Mouse (Mus musculus) hindbrain, embryonic 16.5 days (tissue): ENCODE results near the gene Ggps1. TPM values are rescaled to one million over a fixed set of nuclear protein-coding genes. Genes with fewer than 3 reads are reported as not detected.

Experiments
- ATAC-seq: fragments of 200-750 bp; cut with Nextera tagmentation; 2 replicates; pipeline ENCODE4 v1.8.0; 2017; ENCODE audit warnings: moderate TSS enrichment, moderate library complexity
- H3K27ac ChIP-seq: fragments of 300-500 bp; sonication (generic); 2 replicates; pipeline ENCODE4 v1.5.1; 2014; ENCODE audit warnings: low read depth, mild to moderate bottlenecking, control low read depth, low read length, moderate library complexity
- H3K27me3 ChIP-seq: fragments of 300-500 bp; sonication (generic); replicated peaks from 2 replicates; pipeline ENCODE4 v1.6.1; 2014; ENCODE audit warnings: low read length; ENCODE audit not compliant: control insufficient read depth, insufficient read depth
- H3K36me3 ChIP-seq: fragments of 300-500 bp; sonication (generic); 2 replicates; pipeline ENCODE4 v1.6.1; 2014; ENCODE audit warnings: mild to moderate bottlenecking, low read length, moderate library complexity, mixed read lengths; ENCODE audit not compliant: control insufficient read depth, insufficient read depth
- H3K4me1 ChIP-seq: fragments of 300-500 bp; sonication (generic); 2 replicates; pipeline ENCODE4 v1.6.1; 2014; ENCODE audit warnings: low read depth, low read length; ENCODE audit not compliant: control insufficient read depth, insufficient read depth
- H3K4me2 ChIP-seq: fragments of 300-500 bp; sonication (generic); 2 replicates; pipeline ENCODE4 v1.6.1; 2014; ENCODE audit warnings: mild to moderate bottlenecking, low read length, control low read depth, moderate library complexity
- H3K4me3 ChIP-seq: fragments of 300-500 bp; sonication (generic); 2 replicates; pipeline ENCODE4 v1.5.1; 2014; ENCODE audit warnings: mild to moderate bottlenecking, low read length, control low read depth, moderate library complexity
- H3K9ac ChIP-seq: fragments of 300-500 bp; sonication (generic); 2 replicates; pipeline ENCODE4 v1.6.1; 2014; ENCODE audit warnings: low read depth, mild to moderate bottlenecking, control low read depth, low read length, moderate library complexity
- H3K9me3 ChIP-seq: fragments of 300-500 bp; sonication (generic); 2 replicates; pipeline ENCODE4 v1.6.1; 2014; ENCODE audit warnings: mild to moderate bottlenecking, low read length, moderate library complexity; ENCODE audit not compliant: control insufficient read depth
- WGBS: fragments of 180-500 bp; shearing (Covaris S2); extraction: QIAGEN DNeasy Blood & Tissue Kit; methylation state at CpG from one replicate; pipeline ENCODE4 v1.1.7; 2014; 5-methylcytosine and 5-hydroxymethylcytosine counted together
- polyA plus RNA-seq: library from polyadenylated mRNA; unstranded; fragments of >200 nt; fragmentation: Nextera tagmentation; extraction: Ambion mirVana; gene quantifications from 2 replicates; pipeline ENCODE4 v1.2.1, GENCODE M21; 2015

Ggps1 gene
- polyA plus RNA-seq, 1 experiment from 2014 or later = 73.7 TPM

DNA sequence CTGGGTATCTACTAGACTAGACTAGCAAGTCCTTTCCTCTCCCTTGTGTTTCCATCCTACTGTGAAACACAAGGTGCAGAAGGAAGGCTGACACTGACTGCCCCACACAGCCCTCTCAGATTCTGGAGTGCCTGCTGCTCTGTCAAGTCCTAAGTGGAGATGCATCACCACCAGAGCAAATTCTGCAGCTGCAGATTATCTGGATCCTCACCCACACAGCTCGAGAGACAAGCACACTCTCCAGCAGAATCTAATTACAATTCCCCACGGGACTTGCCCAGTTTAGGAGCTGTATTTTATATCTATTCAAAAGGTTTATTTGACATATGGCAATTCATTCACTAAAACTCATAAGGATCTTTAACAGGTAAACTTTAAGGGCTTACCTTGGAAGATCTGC, 57.2 kb downstream of the Ggps1 start:
- H3K4me3 ChIP-seq = no peak overlapping the region
- ATAC-seq = no peak
- no peaks in the 10 kb centered on the region for H3K9me3 ChIP-seq
- no peak overlapping the region for H3K9ac ChIP-seq
- H3K27ac ChIP-seq = no peak overlapping the region
- peaks cover 17% of the 10 kb centered on the region for H3K36me3 ChIP-seq
- 70% methylated on average over 2 of the region's 2 CpGs for WGBS
- no peak overlapping the region for H3K4me2 ChIP-seq
- H3K4me1 ChIP-seq = no peaks in the 10 kb centered on the region
- H3K27me3 ChIP-seq = no peaks in the 10 kb centered on the region

DNA sequence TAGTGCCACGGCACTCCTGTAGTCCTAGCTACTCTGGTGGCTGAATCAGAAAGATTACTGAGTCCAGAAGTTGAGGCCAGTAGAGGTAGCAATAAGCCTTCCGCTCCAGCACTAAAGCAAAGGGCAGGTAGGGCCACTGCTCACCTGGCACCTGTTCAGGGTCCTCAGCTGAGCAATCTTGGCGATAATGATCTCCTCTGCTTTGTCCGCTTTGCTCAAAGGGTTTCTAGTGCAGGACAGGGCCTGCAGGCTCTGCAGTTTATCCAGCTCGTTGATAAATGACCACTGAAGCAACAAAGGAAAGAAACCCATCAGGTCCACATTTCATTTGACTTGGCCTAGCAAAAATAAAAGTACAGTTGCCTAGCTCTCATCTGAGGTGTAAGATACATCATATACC, 58.3 kb downstream of the Ggps1 start:
- H3K4me2 ChIP-seq = no peak overlapping the region
- no peak overlapping the region for H3K4me3 ChIP-seq
- no peak overlapping the region for H3K9ac ChIP-seq
- H3K4me1 ChIP-seq = no peaks in the 10 kb centered on the region
- H3K27me3 ChIP-seq = no peaks in the 10 kb centered on the region
- no peak overlapping the region for H3K27ac ChIP-seq
- ATAC-seq = no peak
- WGBS = 94% methylated on average over 5 of the region's 5 CpGs
- no peaks in the 10 kb centered on the region for H3K9me3 ChIP-seq
- peaks cover 16% of the 10 kb centered on the region for H3K36me3 ChIP-seq

DNA sequence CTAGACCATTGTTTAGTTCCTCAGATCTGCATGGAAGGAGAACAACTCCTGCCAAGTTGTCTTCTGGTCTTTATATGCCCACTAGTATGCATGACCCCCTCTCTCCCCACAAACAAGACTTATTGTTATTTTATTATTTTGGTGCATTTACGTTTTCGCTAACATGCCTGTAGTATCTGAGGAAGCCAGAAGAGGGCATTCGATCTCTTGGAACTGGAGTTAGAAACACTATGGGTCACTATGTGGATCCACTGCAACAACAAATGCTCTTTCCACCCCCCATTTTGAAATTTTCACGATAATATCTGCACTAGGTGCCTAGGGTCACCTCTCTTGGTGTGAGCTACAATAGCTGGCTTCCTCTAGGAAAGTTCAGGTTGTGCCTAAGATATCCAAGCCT, 59.2 kb downstream of the Ggps1 start:
- Histone ChIP-seq H3K9ac (no peak overlapping the region), H3K4me3 (no peak overlapping the region), H3K36me3 (peaks cover 17% of the 10 kb centered on the region), H3K4me1 (no peaks in the 10 kb centered on the region), H3K27me3 (no peaks in the 10 kb centered on the region), H3K9me3 (no peaks in the 10 kb centered on the region), H3K4me2 (no peak overlapping the region), H3K27ac (no peak overlapping the region)
- WGBS = 85% methylated on average over 4 of the region's 4 CpGs
- no peak for ATAC-seq

DNA sequence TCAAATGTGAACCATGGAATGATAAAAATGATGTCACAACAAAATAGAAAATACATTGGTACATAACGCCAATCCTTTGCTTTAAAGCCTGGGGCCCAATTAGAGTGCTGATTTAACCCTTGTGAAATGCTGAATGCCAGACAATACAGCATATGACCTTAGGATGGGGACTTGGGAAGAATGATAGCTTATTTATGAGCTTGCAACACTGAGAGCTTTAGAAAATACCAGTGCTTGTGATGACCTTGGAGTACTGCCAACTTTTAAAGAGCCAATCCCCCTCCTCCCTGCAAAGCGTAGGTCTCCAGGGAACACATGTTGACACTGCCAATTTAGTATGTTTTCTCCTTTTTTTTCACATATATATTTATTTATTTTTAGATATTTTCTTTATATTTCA, 60.6 kb downstream of the Ggps1 start:
- ATAC-seq = no peak
- no peak overlapping the region for H3K9ac ChIP-seq
- no peaks in the 10 kb centered on the region for H3K4me1 ChIP-seq
- no peak overlapping the region for H3K27ac ChIP-seq
- H3K27me3 ChIP-seq = no peaks in the 10 kb centered on the region
- H3K9me3 ChIP-seq = no peaks in the 10 kb centered on the region
- peaks cover 24% of the 10 kb centered on the region for H3K36me3 ChIP-seq
- 68% methylated on average over 2 of the region's 2 CpGs for WGBS
- H3K4me2 ChIP-seq = no peak overlapping the region
- H3K4me3 ChIP-seq = no peak overlapping the region

Other genes with a start within 250 kb of the Ggps1 start
- 13.3 and 15.7 TPM in 2 replicates for gene B3galnt2, start 109.0 kb downstream of the Ggps1 start, polyA plus RNA-seq
- gene Tbce, start 23.9 kb downstream of the Ggps1 start, polyA plus RNA-seq = 98.4 and 102 TPM in 2 replicates
- 64.0 and 65.7 TPM in 2 replicates for gene Arid4b, start 256 bp downstream of the Ggps1 start, polyA plus RNA-seq